Mouse (Mus musculus) midbrain, postnatal 0 days (tissue): ENCODE data around the gene Dvl3. TPM values are rescaled to one million over a fixed set of nuclear protein-coding genes. Genes with fewer than 3 reads are reported as not detected.

Experiments
- ATAC-seq: fragments of 200-750 bp; cut with Nextera tagmentation; 2 replicates; pipeline ENCODE4 v1.8.0; 2017; ENCODE audit warnings: moderate number of reproducible peaks, mild to moderate bottlenecking, moderate TSS enrichment, moderate library complexity; ENCODE audit not compliant: low FRiP score
- DNase-seq: peaks from one replicate; pipeline ENCODE4 v3.0.0-alpha.2; 2015; ENCODE audit warnings: low spot score
- H3K27ac ChIP-seq: fragments of 300-500 bp; sonication (generic); 2 replicates; pipeline ENCODE4 v1.5.1; 2014; ENCODE audit warnings: low read depth, mild to moderate bottlenecking, low read length, mixed read lengths
- H3K27me3 ChIP-seq: fragments of 300-500 bp; sonication (generic); 2 replicates; pipeline ENCODE4 v1.6.1; 2014; ENCODE audit warnings: low read length, control low read depth, mixed read lengths; ENCODE audit not compliant: insufficient read depth
- H3K36me3 ChIP-seq: fragments of 300-500 bp; sonication (generic); 2 replicates; pipeline ENCODE4 v1.6.1; 2014; ENCODE audit warnings: low read length, control low read depth, mixed read lengths; ENCODE audit not compliant: insufficient read depth
- H3K4me1 ChIP-seq: fragments of 300-500 bp; sonication (generic); 2 replicates; pipeline ENCODE4 v1.6.1; 2014; ENCODE audit warnings: mild to moderate bottlenecking, control low read depth, antibody characterized with exemption, low read length, mixed read lengths; ENCODE audit not compliant: insufficient read depth
- H3K4me2 ChIP-seq: fragments of 300-500 bp; sonication (generic); 2 replicates; pipeline ENCODE4 v1.6.1; 2014; ENCODE audit warnings: low read depth, mild to moderate bottlenecking, low read length, mixed read lengths; ENCODE audit not compliant: poor library complexity, severe bottlenecking
- H3K4me3 ChIP-seq: fragments of 300-500 bp; sonication (generic); 2 replicates; pipeline ENCODE4 v1.5.1; 2014; ENCODE audit warnings: low read depth, mild to moderate bottlenecking, low read length, moderate library complexity
- H3K9ac ChIP-seq: fragments of 300-500 bp; sonication (generic); replicated peaks from 2 replicates; pipeline ENCODE4 v1.6.1; 2014; ENCODE audit warnings: mild to moderate bottlenecking, low read length, moderate library complexity, mixed read lengths; ENCODE audit not compliant: poor library complexity, severe bottlenecking
- H3K9me3 ChIP-seq: fragments of 300-500 bp; sonication (generic); 2 replicates; pipeline ENCODE4 v1.6.1; 2016; ENCODE audit warnings: low read length, control low read depth
- CTCF ChIP-seq: IDR thresholded peaks from 2 replicates; pipeline ENCODE4 v1.5.1; 2016; ENCODE audit warnings: antibody characterized with exemption, mild to moderate bottlenecking
- WGBS: fragments of 180-500 bp; shearing (Covaris S2); extraction: QIAGEN DNeasy Blood & Tissue Kit; methylation state at CpG from one replicate; pipeline ENCODE4 v1.1.7; 2014; 5-methylcytosine and 5-hydroxymethylcytosine counted together
- polyA plus RNA-seq: library from polyadenylated mRNA; unstranded; fragments of >200 nt; fragmentation: Nextera tagmentation; extraction: Ambion mirVana; gene quantifications from 2 replicates; pipeline ENCODE4 v1.2.1, GENCODE M21; 2015
- total RNA-seq: library from RNA; depleted of rRNA; stranded (reverse); fragments of >200 nt; gene quantifications from 2 replicates; pipeline ENCODE4 v1.2.3, GENCODE M21; 2014

Dvl3 gene
- total and polyA plus RNA-seq, 2 experiments from 2014 or later: 29.5 to 46.3 TPM

DNA sequence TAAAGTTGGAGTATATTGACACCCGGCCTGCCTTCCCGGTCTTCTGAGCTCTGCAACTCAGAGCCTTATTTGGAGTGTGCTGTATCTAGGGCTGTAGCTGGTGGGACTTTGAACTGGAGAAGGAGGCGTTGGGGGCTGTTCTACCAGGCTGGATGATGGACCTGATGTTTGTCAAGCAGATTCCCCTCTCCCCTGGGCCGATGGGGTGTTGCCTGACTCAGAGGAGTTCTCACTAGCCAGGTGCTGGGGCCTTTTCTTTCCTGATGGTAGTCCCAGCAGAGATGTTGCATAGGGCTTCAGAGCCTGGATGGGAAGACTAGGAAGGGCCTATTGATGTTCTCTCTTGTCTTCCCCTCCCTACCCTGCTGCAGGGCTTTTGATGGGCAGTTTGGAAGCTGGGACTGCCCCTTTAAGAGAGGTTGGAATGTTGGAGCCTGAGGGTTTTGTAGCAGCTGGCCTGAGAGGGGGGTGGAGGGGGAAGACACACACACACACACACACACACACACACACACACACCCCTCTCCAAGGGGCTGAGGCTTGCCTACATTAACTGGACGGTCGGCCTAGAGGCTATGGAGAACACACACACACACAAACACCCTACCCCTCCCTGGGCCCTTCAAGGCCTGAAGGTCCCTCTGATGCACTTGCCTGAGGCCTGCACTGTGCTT, 1.1 kb downstream of the Dvl3 start:
- no peaks in the 10 kb centered on the region for H3K27me3 ChIP-seq
- no peaks in the 10 kb centered on the region for H3K9me3 ChIP-seq
- DNase-seq: peak; percentile 75
- peaks cover 14% of the 10 kb centered on the region; the same call in 1 of the 2 replicates for H3K36me3 ChIP-seq
- ATAC-seq: peak; percentile 20; the same call in 1 of the 2 replicates
- no peak for TF ChIP-seq CTCF
- WGBS: 4% methylated on average over 6 of the region's 6 CpGs
- peak overlapping the region; percentile 94 for H3K4me2 ChIP-seq
- H3K9ac ChIP-seq: peak overlapping the region; percentile 91
- H3K27ac ChIP-seq: peak overlapping the region; percentile 90
- H3K4me1 ChIP-seq: peaks cover 14% of the 10 kb centered on the region
- peak overlapping the region; percentile 96 for H3K4me3 ChIP-seq

DNA sequence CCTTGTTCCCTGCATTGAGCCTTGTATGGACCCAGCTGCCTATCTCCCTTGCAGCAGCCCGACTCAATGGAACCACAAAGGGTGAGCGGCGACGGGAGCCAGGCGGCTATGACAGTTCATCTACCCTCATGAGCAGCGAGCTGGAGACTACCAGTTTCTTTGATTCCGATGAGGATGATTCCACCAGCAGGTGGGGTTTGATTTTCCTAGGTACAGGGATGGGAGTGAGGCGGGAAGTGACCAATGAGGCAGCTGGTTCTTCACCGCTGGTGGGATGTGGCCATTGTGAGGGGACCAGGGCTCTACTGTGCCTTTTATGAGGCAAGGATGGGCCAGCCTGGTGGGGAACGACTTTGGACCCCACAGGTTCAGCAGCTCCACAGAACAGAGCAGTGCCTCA, 7.1 kb downstream of the Dvl3 start:
- Histone ChIP-seq H3K9me3 (no peaks in the 10 kb centered on the region), H3K27me3 (no peaks in the 10 kb centered on the region), H3K9ac (no peak overlapping the region), H3K36me3 (peaks cover 68% of the 10 kb centered on the region), H3K27ac (no peak overlapping the region), H3K4me3 (no peak overlapping the region), H3K4me2 (no peak overlapping the region), H3K4me1 (peaks cover 4% of the 10 kb centered on the region; the same call in 1 of the 2 replicates)
- TF ChIP-seq CTCF: no peak
- no peak for ATAC-seq
- WGBS: 82% methylated on average over 10 of the region's 10 CpGs
- no peak for DNase-seq

DNA sequence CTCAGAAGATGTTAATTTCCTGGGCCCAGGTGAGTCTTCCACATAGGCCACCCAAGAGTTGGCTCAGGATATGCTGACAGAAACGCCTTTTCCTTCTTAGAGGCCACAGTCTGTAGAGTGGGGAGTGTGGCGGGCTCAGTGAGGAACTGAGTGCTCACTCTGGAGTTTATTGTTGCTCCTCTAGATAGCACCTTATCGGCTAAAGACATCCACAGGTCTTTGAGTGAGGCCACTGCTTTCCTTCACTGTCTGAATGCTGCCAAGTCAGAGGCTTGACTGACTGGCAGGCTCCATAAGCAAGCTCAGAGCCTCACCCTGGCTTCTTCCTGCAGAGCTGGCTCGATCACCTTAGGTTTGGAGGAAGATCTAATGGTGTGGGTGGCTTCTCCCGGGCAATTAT, 12.0 kb downstream of the Dvl3 start:
- no peak for ATAC-seq
- no peak overlapping the region for H3K9ac ChIP-seq
- H3K4me2 ChIP-seq: no peak overlapping the region
- no peak overlapping the region for H3K27ac ChIP-seq
- H3K36me3 ChIP-seq: peaks cover 80% of the 10 kb centered on the region
- H3K27me3 ChIP-seq: no peaks in the 10 kb centered on the region
- DNase-seq: no peak
- no peak overlapping the region for H3K4me3 ChIP-seq
- H3K9me3 ChIP-seq: no peaks in the 10 kb centered on the region
- TF ChIP-seq CTCF: no peak
- WGBS: 97% methylated on average over 5 of the region's 5 CpGs
- no peaks in the 10 kb centered on the region for H3K4me1 ChIP-seq

DNA sequence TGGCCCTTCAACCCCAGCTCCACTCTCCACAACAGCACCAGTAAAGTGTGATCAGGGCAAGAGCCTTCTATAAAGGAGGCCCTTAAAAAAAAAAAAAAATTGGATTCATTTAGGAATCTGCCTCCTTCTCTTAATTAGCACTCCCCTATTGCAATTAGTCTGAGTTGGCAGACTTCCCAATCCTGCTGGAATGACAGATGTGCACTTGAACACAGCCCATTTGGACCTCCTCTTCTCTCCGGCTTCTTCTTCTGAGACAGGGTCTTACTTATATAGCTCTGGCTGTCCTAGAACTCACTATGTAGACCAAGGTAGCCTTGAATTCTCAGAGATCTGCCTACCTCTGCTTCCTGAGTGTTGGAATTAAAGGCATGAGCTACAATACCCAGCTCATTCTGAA, 12.6 kb downstream of the Dvl3 start:
- Histone ChIP-seq H3K36me3 (peaks cover 75% of the 10 kb centered on the region), H3K9ac (no peak overlapping the region), H3K4me2 (no peak overlapping the region), H3K9me3 (no peaks in the 10 kb centered on the region), H3K4me1 (no peaks in the 10 kb centered on the region), H3K27ac (no peak overlapping the region), H3K4me3 (no peak overlapping the region), H3K27me3 (no peaks in the 10 kb centered on the region)
- ATAC-seq (no peak), DNase-seq (peak; percentile 38)
- TF ChIP-seq CTCF: no peak
- 77% methylated on average over 1 of the region's 1 CpGs for WGBS

DNA sequence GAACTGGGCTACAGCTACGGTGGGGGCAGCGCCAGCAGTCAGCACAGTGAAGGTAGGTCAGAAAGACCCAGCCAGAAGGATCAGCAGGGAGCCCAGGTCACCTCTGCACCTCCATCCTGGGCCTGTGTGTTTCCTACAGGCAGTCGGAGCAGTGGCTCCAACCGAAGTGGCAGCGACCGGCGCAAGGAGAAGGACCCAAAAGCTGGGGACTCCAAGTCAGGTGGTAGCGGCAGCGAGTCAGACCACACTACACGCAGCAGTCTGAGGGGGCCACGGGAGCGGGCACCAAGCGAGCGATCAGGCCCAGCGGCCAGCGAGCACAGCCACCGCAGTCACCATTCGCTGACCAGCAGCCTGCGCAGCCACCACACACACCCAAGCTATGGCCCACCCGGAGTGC, 14.2 kb downstream of the Dvl3 start:
- WGBS: 96% methylated on average over 20 of the region's 20 CpGs
- no peak for ATAC-seq
- no peak for TF ChIP-seq CTCF
- Histone ChIP-seq H3K9ac (no peak overlapping the region), H3K9me3 (no peaks in the 10 kb centered on the region), H3K4me1 (no peaks in the 10 kb centered on the region), H3K36me3 (peaks cover 62% of the 10 kb centered on the region), H3K4me2 (no peak overlapping the region), H3K27me3 (no peaks in the 10 kb centered on the region), H3K4me3 (no peak overlapping the region), H3K27ac (no peak overlapping the region)
- no peak for DNase-seq

DNA sequence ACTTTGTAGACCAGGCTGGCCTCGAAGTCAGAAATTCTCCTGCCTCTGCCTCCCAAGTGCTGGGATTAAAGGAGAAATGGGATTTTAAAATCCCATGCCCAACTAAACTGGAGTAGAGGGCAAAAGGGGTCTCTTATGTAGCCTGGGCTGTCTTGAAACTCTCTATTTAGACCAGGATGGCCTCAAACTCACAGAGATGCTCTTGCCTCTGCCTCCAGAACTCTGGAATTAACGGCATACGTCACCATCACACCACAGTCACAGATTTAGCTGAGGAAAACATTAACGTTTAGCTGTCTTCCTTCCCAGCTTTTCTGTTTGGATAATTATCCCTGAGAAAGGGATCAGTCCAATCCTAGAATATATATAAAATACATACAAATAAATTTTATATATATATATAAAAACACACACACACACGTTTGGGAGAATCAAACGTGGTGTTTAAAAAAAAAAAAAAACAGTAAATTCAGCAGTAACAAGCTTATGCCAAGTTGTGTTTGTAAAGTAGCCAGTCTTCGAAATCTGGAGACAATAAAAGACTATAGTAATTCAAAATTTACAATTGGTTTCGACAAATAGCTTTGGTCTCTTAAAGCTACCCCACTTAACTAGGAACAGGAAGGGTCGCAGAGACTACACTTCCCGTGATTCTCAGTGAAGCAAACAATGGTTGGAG, 18.0 kb downstream of the Dvl3 start:
- no peak for ATAC-seq
- H3K4me2 ChIP-seq: no peak overlapping the region
- no peak for TF ChIP-seq CTCF
- no peak overlapping the region for H3K27ac ChIP-seq
- no peak for DNase-seq
- WGBS: 48% methylated on average over 10 of the region's 10 CpGs
- H3K36me3 ChIP-seq: peaks cover 41% of the 10 kb centered on the region
- peaks cover 17% of the 10 kb centered on the region for H3K4me1 ChIP-seq
- no peak overlapping the region for H3K9ac ChIP-seq
- no peaks in the 10 kb centered on the region for H3K27me3 ChIP-seq
- no peak overlapping the region for H3K4me3 ChIP-seq
- H3K9me3 ChIP-seq: no peaks in the 10 kb centered on the region
